Mouse (Mus musculus) CH12.LX (cell line): Measurements from ENCODE around the gene Gucy1b2.

Source experiments
- CTCF ChIP-seq, 2 experiments: IDR thresholded peaks in 1 of 2; conservative IDR thresholded peaks in 1 of 2; 2 replicates each; pipeline ENCODE4 v1.5.1; 2011 to 2012; ENCODE audit warnings: low read depth in 2 of 2, low read length in 2 of 2, improper control_type of control experiment in 1 of 2, inconsistent platforms in 1 of 2, mild to moderate bottlenecking in 1 of 2, moderate library complexity in 1 of 2
- ELF1 ChIP-seq: IDR thresholded peaks from 2 replicates; pipeline ENCODE4 v1.6.1; 2014; ENCODE audit warnings: low read depth, mild to moderate bottlenecking, inconsistent platforms, low read length, improper control_type of control experiment
- EP300 ChIP-seq: IDR thresholded peaks from 2 replicates; pipeline ENCODE4 v1.6.1; 2011; ENCODE audit warnings: low read length, improper control_type of control experiment
- POLR2A ChIP-seq: IDR thresholded peaks from 2 replicates; pipeline ENCODE4 v1.6.1; 2011; ENCODE audit warnings: low read depth, mild to moderate bottlenecking, improper control_type of control experiment, low read length
- SMC3 ChIP-seq: IDR thresholded peaks from 2 replicates; pipeline ENCODE4 v1.6.1; 2011; ENCODE audit warnings: low read depth, low read length, improper control_type of control experiment
- TCF12 ChIP-seq: IDR thresholded peaks from 2 replicates; pipeline ENCODE4 v1.6.1; 2014; ENCODE audit warnings: low read depth, mild to moderate bottlenecking, inconsistent platforms, low read length, improper control_type of control experiment
- USF1 ChIP-seq: IDR thresholded peaks from 2 replicates; pipeline ENCODE4 v1.6.1; 2014; ENCODE audit warnings: low read depth, mild to moderate bottlenecking, inconsistent platforms, low read length, improper control_type of control experiment
- ZC3H11A ChIP-seq: IDR thresholded peaks from 2 replicates; pipeline ENCODE4 v1.6.1; 2012; ENCODE audit warnings: low read depth, mild to moderate bottlenecking, inconsistent platforms, low read length, improper control_type of control experiment
- ZNF384 ChIP-seq: IDR thresholded peaks from 2 replicates; pipeline ENCODE4 v1.6.1; 2012; ENCODE audit warnings: low read depth, low read length, improper control_type of control experiment, inconsistent platforms

GRCm38 (mm10) chr14:62454760-62455569 is 1.1 kb downstream of the Gucy1b2 start:
- TF ChIP-seq ZC3H11A, result no peak
- TF ChIP-seq CTCF (conservative IDR thresholded peaks at IDR 0.05 in 1 of 2, IDR thresholded peaks at IDR 0.05 in 1 of 2; ENCODE audit: low read depth in 2 of 2, low read length in 2 of 2), result no peak
- TF ChIP-seq ELF1, result no peak
- no peak for TF ChIP-seq TCF12
- no peak for TF ChIP-seq POLR2A
- no peak for TF ChIP-seq SMC3
- TF ChIP-seq EP300, result no peak
- TF ChIP-seq ZNF384, result no peak
- TF ChIP-seq USF1, result no peak
